Mouse (Mus musculus): ENCODE data around the gene Clcn1. TPM values are rescaled to one million over a fixed set of nuclear protein-coding genes. Genes with fewer than 3 reads are reported as not detected.

Clcn1 gene
- total RNA-seq, 2 experiments from 2014 or later: 0.20 TPM; not detected in 1

DNA sequence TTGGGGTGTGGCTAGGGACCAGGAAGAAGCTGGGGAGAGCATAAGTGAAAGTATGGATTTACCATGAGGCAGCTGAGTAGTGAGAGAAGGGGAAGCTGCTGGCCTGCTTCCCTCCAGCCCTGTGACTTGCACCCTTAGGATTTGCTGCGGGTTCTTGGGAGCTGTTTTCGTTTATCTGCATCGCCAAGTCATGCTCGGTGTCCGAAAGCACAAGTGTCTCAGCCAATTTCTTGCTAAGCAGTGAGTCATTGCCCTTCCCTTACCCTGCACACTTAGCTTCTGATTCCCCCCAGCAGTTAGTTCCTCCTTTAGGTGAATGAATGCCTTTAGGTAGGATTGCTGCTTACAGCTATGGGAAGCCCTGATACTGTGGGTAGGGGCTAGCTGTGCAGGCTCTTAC lies 12.9 kb downstream of the Clcn1 start:
- DNase-seq: no peak

DNA sequence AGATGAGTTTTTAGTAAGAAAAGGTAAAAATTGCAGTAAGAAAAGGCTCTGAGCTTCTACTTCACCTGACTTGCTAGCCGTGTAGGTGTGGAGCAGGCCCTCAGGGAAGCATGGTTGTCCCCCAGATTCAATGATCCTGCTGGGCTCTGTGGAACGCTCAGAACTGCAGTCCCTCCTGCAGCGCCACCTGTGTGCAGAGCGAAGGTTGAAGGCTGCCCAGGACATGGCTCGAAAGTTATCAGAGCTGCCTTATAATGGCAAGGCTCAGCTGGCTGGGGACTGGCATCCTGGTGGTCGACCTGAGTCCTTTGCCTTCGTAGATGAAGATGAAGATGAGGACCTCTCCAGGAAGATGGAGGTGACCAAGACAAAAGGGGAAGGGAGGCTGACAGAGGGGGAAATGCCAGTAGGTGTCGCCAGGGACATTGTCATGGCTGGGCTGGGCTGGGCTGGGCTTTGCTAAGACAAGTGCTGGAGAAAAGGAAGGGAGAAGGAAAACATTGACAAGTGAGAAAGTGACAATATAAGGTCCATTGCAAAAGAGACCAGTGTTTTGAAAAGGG lies 23.4 kb downstream of the Clcn1 start:
- peak in 1 of 2 experiments; percentile 9 for DNase-seq

DNA sequence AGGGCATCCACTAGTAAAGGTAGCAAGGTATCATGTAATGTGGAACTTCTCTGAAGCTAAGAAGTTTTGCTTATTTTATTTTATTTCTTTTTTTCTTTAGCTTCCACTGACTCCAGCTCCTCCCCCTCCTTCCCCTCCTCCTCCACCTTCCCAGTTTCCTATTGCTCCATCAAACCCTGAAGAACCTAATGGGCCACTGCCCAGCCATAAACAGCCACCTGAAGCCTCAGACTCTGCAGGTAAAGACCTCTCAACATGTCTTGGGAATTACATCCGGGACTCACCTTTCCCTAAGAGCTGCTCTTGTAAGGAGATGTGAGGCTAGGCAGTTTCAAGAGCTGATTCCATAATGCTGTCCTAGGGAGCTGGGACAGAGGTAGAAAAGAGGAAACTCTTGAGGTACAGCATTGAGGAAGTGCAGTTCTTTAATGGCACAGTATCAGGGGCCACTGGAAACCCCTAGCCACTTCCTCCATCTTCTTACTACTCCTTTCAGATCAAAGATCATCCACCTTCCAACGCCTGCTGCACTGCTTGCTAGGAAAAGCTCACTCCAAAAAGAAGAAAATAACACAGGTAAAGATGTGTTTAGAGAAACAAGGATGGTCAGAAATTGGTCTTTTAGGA lies 24.1 kb downstream of the Clcn1 start:
- DNase-seq: no peak

DNA sequence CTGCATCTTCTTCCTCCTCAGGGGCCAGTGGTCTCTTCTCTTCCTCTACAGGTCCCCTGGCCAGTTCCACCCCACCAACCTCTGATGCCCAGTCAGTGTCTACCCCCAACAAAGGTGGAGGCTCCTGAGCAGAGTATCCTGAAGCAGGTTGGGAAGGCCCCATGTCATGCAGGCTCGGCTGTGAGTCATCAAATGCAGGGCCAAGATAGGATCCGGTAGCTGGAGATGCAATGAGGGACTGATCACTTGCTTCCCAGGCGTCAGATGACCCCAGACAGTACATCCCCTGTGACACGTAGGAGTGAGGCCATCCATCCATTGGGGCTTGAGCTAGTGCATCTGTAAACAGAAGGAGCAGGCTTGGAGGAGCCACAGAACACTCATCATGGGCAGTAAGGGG lies 31.8 kb downstream of the Clcn1 start:
- no peak for DNase-seq

DNA sequence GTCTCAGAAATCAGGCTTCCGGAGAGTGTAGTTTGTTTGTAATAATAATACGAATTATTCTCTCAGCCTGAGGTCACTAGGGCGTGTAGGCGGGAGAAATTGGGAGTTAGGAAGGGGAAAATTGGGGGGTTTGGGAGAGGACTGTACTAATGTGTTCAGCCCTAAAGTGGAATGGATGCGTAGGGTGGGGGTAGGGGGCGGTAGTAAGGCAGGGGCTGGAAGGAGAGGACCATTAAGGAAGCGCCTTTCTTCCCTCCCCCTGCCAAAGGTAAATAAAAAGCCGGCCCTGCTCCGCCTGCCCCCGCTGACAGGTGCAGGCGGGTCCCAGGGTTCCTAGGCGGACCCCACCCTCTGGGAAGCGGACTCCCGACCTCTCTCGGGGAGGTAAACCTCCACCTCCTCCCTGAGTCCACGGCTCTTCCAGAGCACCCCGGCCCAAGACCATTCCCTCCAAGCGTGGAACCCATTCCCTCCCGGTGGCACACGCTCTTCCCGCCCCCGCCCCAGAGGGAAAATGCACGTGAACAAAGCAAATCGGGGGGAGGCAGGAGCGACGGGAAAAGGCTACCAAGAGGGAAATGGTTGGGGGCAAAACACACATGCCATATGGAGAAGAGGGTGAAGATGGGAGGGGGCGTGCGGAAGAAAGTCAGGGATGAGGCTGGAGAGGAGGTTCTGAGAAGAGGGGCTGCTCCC lies 37.0 kb downstream of the Clcn1 start:
- no peak for DNase-seq

DNA sequence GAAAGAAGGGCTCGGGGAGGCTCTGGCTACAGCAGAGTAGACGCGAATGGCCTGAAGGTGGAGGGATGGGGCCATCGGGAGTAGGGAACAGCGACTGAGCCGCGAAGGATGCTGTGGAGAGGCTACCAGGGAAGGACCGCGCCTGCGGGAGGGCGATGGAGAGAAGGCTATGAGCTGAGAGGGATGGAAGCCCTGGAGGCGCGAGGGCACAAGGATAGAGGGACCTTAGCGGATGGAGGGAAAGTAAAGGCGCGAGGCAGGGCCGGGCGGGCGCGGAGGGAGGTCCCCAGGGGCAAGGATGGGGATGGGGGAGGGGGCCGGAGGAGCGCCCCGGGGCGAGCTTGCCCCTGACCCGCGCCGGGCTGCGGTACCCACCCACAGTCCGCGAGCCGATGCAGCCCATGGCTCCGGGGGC lies 37.6 kb downstream of the Clcn1 start:
- peak; percentile 7 to 10 for DNase-seq

DNA sequence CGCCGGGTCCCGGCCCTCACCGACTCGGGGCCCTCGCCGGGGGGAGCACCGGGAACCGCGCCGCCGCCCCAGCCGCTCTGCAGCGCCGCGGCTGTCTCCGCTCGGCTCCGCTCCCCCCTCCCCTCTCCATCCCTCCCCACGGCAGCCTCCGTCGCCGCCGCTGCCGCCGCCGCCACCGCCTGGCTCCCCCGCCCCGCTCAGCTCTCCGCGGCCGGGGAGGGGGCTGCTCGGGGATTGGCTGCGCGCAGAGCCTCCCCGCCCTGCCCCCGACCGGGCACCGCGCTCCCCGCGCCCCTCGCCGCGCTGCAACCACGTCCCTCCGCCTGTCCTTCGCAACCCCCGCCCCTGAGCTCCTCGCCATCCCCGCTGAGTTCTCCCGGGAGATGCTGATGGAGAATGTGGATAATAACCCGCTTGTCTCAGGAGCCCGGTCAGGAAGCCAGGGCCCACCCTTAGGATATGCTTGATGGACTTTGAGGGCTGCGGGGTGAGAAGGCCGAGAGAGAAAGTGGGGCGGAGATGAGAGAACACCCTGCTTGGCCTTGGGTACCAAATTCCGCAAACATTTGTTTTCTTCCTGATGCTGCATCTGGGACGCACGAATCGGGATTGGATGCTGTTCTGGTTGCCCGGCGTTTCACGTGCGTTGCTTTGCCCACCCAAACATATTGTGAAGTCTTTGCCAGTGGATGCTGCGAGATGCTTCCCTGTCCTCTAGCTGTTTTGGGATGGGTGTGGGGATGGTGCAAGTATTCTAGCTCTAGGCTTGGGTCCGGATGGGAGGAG lies 38.2 kb downstream of the Clcn1 start, which contains the start of gene Fam131b:
Gene Fam131b (minus strand): TSS at position 162 of the 786 bp plus-strand sequence.
- DNase-seq: peak; percentile 9

DNA sequence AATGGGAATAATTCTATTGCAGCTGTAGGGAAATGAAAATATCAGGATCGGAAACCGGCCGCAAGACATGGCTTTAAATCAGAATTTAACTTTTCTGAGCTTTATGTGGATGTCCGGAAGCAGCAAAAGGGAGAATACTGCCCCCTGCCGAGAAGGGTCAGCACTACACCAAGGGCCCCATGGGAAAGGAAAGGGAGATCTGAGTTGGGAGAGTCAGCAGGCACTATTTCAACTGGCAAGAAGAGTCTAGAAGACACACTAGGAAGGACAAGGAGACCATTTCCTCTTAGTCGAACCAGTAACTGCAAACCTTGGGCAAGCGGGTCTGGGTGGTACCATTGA lies 38.8 kb downstream of the Clcn1 start:
- peak; percentile 71 to 81 for DNase-seq

DNA sequence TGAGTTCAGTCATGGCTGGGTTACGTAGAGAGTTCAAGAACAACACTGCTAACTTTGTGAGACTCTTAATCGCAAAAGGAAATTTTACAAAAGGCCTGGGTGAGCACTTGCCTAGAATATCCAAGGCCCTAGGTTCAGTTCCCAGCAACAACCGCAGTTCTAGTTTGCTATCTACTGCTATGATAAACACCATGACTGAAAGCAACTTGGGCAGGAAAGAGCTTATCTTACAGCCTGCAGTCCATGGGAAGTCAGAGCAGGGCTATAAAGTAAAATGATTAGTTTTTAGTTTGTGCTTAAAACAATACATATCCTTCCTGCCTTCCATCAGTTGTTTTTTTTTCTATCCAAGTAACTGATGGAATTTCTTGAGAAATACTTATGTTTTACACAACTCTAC lies 40.0 kb downstream of the Clcn1 start:
- no peak for DNase-seq

DNA sequence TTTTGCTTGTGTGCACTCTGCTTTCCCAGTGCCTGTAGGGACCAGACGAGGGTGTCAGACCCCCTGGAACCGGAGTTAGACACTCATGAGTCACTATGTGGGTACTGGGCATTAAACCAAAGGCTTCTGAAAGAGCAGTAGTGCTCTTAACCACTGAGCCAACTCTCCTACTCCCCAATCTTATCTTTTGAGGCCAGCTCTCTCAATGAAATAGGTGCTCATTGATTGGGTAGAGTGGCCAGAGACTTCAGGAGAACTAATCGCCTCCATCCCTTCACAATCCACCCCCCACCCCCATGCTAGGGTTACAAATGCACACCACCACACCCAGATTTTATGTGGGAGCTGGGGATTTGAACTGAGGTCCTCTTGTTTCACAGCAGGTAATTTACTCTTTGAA lies 42.3 kb downstream of the Clcn1 start:
- no peak for DNase-seq

DNA sequence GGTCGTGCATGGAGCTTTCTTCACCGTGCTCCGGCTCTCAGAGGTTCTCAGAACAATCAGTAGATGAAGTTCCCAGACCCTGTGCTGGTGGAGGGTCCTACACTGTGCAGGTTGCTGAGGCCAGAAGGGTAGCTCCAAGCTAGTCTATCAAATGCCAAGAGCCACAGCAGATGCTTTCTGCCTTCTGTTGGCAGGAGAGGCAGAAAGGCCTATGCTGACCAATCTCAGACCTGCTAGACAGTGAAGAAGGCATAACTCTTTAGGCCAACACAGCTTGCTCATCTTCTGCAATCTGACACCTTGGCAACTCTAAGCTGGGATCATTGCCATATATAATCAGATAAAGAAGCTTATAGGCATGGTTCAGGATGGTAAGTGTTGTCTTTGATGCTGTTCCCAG lies 43.7 kb downstream of the Clcn1 start:
- DNase-seq: no peak

DNA sequence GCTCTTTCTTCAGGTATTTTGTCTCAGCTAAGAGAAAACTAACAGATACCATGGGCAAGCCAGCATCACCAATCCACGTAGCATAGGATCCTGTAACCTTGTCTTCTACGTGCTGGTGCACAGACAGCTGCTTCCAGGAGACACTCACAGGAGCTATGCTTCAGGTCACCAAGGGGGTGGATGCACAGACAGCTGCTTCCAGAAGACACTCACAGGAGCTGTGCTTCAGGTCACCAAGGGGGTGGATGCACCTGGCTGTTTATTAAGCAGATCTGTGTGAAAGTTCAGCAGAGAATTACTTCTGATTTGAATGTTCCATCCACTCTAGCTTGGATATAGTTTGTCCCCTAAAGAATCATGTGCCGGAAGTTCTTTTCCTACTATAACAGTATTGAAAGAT lies 44.5 kb downstream of the Clcn1 start:
- no peak for DNase-seq

DNA sequence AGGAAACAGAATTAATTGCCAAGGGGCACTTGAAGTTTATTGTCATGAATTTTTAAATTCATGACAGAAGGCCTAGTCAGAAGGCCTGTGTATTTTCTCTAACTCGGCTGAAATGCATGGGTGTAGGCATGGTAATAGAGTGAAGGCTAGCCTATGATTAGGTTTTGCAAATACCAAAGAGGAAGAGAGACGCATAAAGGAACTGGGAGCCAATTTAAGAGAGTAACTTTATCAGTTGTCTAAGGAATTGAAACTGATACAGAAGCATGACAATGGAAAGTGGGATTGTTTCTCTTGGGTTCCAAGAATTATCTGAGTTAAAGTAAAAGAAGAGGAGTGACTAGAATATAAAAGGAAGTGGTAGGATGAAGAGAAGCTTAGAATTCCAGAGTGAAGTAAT lies 52.7 kb downstream of the Clcn1 start:
- DNase-seq: no peak

DNA sequence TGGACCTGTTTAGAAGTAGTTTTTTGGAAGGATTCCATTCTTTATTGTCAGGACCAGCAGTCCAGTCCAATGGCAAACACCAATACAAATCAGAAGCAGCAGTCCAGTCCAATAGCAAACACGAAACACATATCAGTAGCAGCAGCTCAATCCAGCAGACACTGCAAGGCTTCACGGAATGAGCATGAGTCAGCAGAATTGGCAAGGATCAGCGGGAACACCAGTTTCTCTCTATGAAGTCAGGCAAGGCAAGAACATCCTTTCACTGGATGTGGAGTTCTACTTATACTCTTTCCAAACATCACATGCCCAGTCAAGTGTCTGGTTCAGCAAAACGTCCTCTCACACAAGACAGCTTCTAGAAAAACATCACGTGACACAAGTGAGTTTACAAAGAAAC lies 53.5 kb downstream of the Clcn1 start:
- peak; percentile 58 to 70 for DNase-seq

DNA sequence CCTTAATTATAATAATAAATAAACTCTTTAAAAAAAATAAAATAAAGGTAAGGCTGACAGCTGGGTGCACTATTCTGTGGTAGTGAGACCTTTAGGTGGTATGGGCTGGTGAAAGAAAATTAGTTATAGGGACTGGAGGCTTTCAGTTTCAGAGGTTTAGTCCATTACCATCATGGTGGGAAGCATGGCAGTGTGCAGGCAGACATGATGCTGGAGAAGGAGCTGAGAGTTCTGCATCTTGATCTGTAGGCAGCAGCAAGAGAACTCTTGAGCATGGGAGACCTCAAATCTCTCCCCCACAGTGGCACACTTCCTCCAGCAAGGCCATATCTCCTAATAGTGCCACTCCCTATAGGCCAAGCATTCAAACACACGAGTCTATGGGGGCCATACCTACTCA lies 55.7 kb downstream of the Clcn1 start:
- DNase-seq: no peak

DNA sequence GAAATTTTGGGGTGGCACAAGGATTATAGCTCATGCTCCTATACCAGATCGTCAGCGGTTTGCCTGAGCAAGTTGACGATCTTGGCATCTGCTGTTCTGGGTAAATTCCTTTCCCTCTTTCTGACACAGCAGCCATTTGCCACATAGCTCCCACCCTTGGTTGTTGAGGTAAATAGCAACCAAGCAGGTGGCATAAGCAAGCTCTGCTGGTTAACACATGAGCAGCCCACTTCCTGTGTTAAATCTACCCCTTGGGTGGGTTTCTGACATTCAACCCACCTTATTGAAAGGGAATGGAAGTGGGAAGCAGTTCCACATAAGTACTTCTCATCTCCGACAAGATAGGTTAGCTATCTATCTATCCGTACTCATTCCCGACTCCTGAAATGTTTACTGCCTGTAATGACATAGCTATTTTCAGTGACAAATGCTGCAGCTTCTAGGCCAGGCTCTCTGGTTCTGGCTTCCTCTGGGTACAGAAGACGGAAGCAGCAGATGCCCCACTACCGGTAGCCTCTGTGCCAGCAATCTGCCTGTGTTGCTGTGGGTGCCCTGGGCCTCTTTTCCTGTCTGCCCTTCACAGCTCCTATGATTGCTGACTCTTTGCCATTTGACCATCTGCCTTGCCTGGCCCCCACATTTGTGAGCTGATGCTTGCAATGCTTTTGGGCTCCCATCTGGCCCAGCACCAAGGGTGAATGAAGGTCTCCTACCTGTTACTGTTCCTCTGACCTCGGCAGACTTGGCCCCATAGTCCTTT lies 57.1 kb downstream of the Clcn1 start:
- DNase-seq: no peak

DNA sequence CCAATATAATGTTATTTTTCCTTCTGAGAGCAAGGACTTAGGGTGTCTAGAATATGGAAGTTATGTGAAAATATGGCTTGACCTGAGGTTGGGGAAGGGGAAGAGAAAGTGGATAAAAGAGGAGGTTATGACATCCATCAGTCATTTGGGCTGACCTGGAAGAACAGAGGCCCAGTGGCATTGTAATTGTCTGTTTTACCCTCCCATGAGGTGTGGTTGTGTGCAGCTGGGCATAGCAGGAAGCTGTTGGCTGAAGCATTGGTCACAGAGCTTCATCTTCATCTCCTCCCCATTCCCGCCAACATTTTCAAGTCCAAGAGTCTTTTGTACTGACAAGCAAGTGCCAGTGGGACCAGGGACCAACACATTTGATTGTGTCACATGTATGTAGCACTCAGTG lies 57.8 kb downstream of the Clcn1 start:
- no peak for DNase-seq

DNA sequence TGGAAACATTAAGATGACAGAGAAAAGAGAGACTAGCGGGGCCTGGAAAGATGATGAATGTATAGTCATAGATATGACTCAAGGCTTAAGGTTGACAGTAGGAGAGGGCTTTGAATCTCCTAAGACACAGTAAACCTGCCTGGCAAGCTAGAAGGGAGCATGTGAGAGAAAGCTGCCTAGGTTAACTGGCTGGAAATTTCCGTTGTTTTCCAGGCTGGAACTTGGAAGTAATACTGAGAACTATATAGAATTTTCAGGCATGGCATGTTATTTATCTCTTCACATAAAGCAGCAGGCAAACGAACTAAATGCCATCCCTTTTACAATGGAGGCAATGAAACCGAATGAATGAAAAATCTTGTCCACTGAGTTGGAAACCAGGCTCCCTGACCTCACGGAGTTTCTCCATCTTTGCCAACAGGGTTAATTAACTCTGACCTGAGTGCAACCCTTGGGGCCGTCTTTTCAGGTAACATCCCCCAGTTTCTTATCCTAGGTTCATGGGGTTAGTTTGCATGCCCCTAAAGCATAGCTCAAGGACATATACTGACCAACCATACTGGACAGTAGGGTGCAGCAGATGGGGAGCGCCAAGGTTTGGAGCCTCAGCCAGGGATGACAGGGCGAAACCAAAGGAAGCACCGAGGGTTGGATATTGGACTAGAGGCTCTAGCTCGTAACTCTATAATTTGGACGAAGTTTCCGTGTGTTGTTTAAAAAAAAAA lies 62.0 kb downstream of the Clcn1 start:
- DNase-seq: no peak

DNA sequence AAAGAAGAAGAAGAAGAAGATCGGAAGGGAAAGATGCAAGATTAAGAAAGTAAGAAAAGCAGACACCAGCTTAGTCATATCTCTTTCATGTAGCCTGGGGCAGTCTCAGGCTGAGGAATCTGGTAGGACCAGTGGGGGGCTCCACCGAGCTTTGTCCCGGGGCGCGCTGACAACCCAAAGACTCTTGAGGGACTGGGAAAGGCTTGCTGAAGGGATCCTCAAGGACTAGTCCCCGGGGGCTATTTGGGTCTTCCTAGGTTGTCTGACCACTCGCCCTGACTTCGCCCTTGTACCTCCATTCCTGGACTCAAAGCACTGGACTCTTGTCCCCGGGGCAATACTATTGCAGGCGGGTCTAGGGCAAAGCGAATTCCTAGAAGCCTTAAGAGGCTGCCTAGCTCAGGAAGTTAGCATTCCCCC lies 62.5 kb downstream of the Clcn1 start:
- DNase-seq: peak; percentile 85 to 89

DNA sequence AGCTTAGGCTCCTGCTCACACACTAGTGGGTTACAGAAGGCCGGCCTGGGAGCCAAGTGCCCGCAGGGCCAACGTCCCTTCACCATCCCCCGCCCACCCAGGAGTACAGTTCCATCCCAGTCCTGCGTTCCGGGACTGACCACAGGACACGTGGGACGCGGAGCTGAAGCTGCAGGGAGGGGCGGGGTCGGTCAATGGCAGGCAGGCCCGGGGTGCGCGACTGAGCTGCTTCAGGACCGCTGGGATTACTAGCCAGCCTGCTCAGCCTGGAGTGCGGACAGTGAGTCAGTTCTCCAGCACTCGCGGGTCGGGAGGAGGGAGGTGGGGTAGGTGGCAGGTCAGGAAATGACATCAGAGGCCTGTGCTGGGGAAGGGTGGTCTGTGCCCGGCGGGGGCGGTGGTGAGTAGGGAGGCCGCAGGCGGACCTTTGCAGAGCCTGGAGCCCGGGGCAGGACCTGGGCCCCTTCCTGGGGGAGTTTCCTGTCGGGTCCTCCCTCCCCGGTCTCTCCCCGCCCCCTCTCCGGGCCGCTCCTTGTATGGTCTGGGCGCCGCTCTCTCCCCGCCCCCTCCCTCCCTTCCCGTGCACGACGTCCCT lies 63.0 kb downstream of the Clcn1 start, which contains the start of gene Zyx:
Gene Zyx (plus strand): TSS at position 205 of the 595 bp plus-strand sequence.
- DNase-seq: peak; percentile 95 to 96

All from adrenal gland, postnatal 36 days (tissue).